In genomic region chr11:43925584-43925983, GRCm38 (mm10) we compare ENCODE assay signal across 23 mouse cellular contexts. TPM values are rescaled to one million over a fixed set of nuclear protein-coding genes. Genes with fewer than 3 reads are reported as not detected.
DNase-seq lines count a peak whose midpoint lies in the region; ATAC-seq and TF ChIP-seq lines count a peak whose summit lies in the region.
"Had no signal": no experiment of that assay in that cellular context is flagged by ENCODE, and none has a peak within 500 bp of the region (broad histone marks: within the 10 kb centered on the region; RNA-seq: fewer than 3 reads in every experiment).

No protein-coding gene starts in this region.

- DNase-seq in forebrain, embryonic 11.5 days (ENCODE audit: low spot score) = no peak
- DNase-seq in heart, adult 8-10 months (ENCODE audit: low spot score) = peak; percentile 32
- DNase-seq in heart, postnatal 0 days (ENCODE audit: low spot score) = peak; percentile 75
- peak; percentile 41 for DNase-seq in retina, embryonic 14.5 days (ENCODE audit: low spot score)
- DNase-seq in liver, embryonic 11.5 days (ENCODE audit: low spot score) = no peak
- DNase-seq: cerebellum, adult 11 months; cerebellum, postnatal 36 days; kidney, adult 18-20 months; kidney, postnatal 36 days; layer of hippocampus, adult 9-11 months; spleen, adult 18-20 months; thymus, adult 2 months had no signal

- H3K36me3 ChIP-seq in forebrain, embryonic 11.5 days (ENCODE audit: control insufficient read depth, insufficient read depth, low read length) = no peaks in the 10 kb centered on the region
- no peaks in the 10 kb centered on the region for H3K36me3 ChIP-seq in forebrain, embryonic 13.5 days (ENCODE audit: poor library complexity, severe bottlenecking)
- H3K36me3 ChIP-seq in heart, embryonic 11.5 days (ENCODE audit: control insufficient read depth, insufficient read depth, low read length) = no peaks in the 10 kb centered on the region
- H3K36me3 ChIP-seq in heart, postnatal 0 days (replicated peaks; ENCODE audit: control insufficient read depth, insufficient read depth, low read length) = no peaks in the 10 kb centered on the region
- no peaks in the 10 kb centered on the region for H3K36me3 ChIP-seq in liver, embryonic 11.5 days (ENCODE audit: control insufficient read depth, insufficient read depth, low read length)
- H3K36me3 ChIP-seq: limb, embryonic 12.5 days; stomach, embryonic 15.5 days had no signal

- TF ChIP-seq EP300 in heart, postnatal 0 days (IDR thresholded peaks at IDR 0.05; ENCODE audit: low read depth) = no peak

- H3K27me3 ChIP-seq in forebrain, embryonic 11.5 days (ENCODE audit: control insufficient read depth, insufficient read depth, low read length) = no peaks in the 10 kb centered on the region
- H3K27me3 ChIP-seq in forebrain, embryonic 13.5 days = no peaks in the 10 kb centered on the region; the same call in 1 of the 2 replicates
- no peaks in the 10 kb centered on the region for H3K27me3 ChIP-seq in heart, embryonic 11.5 days (ENCODE audit: control insufficient read depth, insufficient read depth, low read length)
- no peaks in the 10 kb centered on the region for H3K27me3 ChIP-seq in heart, postnatal 0 days (ENCODE audit: control insufficient read depth, insufficient read depth, low read length)
- H3K27me3 ChIP-seq in liver, embryonic 11.5 days (replicated peaks; ENCODE audit: control insufficient read depth, insufficient read depth, low read length) = no peaks in the 10 kb centered on the region
- H3K27me3 ChIP-seq: limb, embryonic 12.5 days; megakaryocyte, embryonic 14.5 days; stomach, embryonic 15.5 days had no signal

- no peak for TF ChIP-seq CTCF in heart, postnatal 0 days (IDR thresholded peaks at IDR 0.05; ENCODE audit: low read depth)

- no peak overlapping the region for H3K4me2 ChIP-seq in forebrain, embryonic 11.5 days (ENCODE audit: low read depth, low read length, severe bottlenecking)
- H3K4me2 ChIP-seq in forebrain, embryonic 13.5 days = no peak overlapping the region
- no peak overlapping the region for H3K4me2 ChIP-seq in heart, embryonic 11.5 days
- no peak overlapping the region for H3K4me2 ChIP-seq in heart, postnatal 0 days (ENCODE audit: low read depth, low read length)
- H3K4me2 ChIP-seq in liver, embryonic 11.5 days = no peak overlapping the region
- H3K4me2 ChIP-seq: limb, embryonic 12.5 days; stomach, embryonic 15.5 days had no signal

- H3K9me3 ChIP-seq in forebrain, embryonic 11.5 days (ENCODE audit: control insufficient read depth, low read length) = no peaks in the 10 kb centered on the region
- H3K9me3 ChIP-seq in forebrain, embryonic 13.5 days (replicated peaks) = no peaks in the 10 kb centered on the region
- no peaks in the 10 kb centered on the region for H3K9me3 ChIP-seq in heart, embryonic 11.5 days (replicated peaks; ENCODE audit: control insufficient read depth, low read length)
- H3K9me3 ChIP-seq in heart, postnatal 0 days (replicated peaks; ENCODE audit: control insufficient read depth, low read length) = no peaks in the 10 kb centered on the region
- H3K9me3 ChIP-seq in liver, embryonic 11.5 days (ENCODE audit: control insufficient read depth, low read length) = no peaks in the 10 kb centered on the region
- H3K9me3 ChIP-seq: limb, embryonic 12.5 days; megakaryocyte, embryonic 14.5 days; stomach, embryonic 15.5 days had no signal

- ATAC-seq in forebrain, embryonic 11.5 days (replicated peaks; ENCODE audit: low FRiP score) = 0 out of 2 replicates have a peak, but pooled peaks have one; percentile 46
- no peak for ATAC-seq in forebrain, embryonic 13.5 days
- ATAC-seq in heart, embryonic 11.5 days (replicated peaks; ENCODE audit: insufficient number of reproducible peaks, low FRiP score, low TSS enrichment) = no peak; the same call in 1 of the 2 replicates
- peak; percentile 78 for ATAC-seq in heart, postnatal 0 days (ENCODE audit: insufficient read depth, low read depth)
- ATAC-seq in liver, embryonic 11.5 days (replicated peaks; ENCODE audit: low FRiP score) = no peak
- ATAC-seq in megakaryocyte-erythroid progenitor cell, adult 5-6 weeks (replicated peaks; ENCODE audit: low FRiP score, low TSS enrichment, poor library complexity, severe bottlenecking) = no peak
- ATAC-seq: hindbrain, postnatal 0 days; lung, postnatal 0 days had no signal

- no peak overlapping the region for H3K27ac ChIP-seq in forebrain, embryonic 11.5 days (ENCODE audit: low read depth, low read length)
- H3K27ac ChIP-seq in forebrain, embryonic 13.5 days = no peak overlapping the region
- H3K27ac ChIP-seq in heart, embryonic 11.5 days (ENCODE audit: low read depth, low read length) = no peak overlapping the region
- H3K27ac ChIP-seq in heart, postnatal 0 days (ENCODE audit: low read depth) = no peak overlapping the region
- H3K27ac ChIP-seq in liver, embryonic 11.5 days (ENCODE audit: low read depth, low read length) = no peak overlapping the region
- H3K27ac ChIP-seq: hindbrain, postnatal 0 days; limb, embryonic 12.5 days; liver, embryonic 14.5 days; stomach, embryonic 15.5 days had no signal

- no peak overlapping the region for H3K9ac ChIP-seq in forebrain, embryonic 11.5 days (ENCODE audit: low read length)
- no peak overlapping the region; the same call in 1 of the 2 replicates for H3K9ac ChIP-seq in forebrain, embryonic 13.5 days
- H3K9ac ChIP-seq in heart, embryonic 11.5 days (ENCODE audit: low read depth, low read length) = no peak overlapping the region
- H3K9ac ChIP-seq in heart, postnatal 0 days (replicated peaks; ENCODE audit: low read depth, low read length) = no peak overlapping the region
- no peak overlapping the region for H3K9ac ChIP-seq in liver, embryonic 11.5 days (ENCODE audit: low read depth, low read length)
- H3K9ac ChIP-seq: limb, embryonic 12.5 days; liver, embryonic 14.5 days; stomach, embryonic 15.5 days had no signal

- 23% methylated on average over 6 of the region's 6 CpGs for WGBS in forebrain, embryonic 11.5 days
- WGBS in forebrain, embryonic 13.5 days = 16% methylated on average over 6 of the region's 6 CpGs
- 19% methylated on average over 6 of the region's 6 CpGs for WGBS in heart, embryonic 11.5 days (ENCODE audit: insufficient replicate concordance)
- 24% methylated on average over 6 of the region's 6 CpGs for WGBS in heart, postnatal 0 days
- WGBS in liver, embryonic 11.5 days = 51% methylated on average over 6 of the region's 6 CpGs

- no peak overlapping the region for H3K4me3 ChIP-seq in forebrain, embryonic 11.5 days (ENCODE audit: low read depth, low read length)
- H3K4me3 ChIP-seq in forebrain, embryonic 13.5 days = no peak overlapping the region
- no peak overlapping the region for H3K4me3 ChIP-seq in heart, embryonic 11.5 days (ENCODE audit: low read depth, low read length)
- no peak overlapping the region for H3K4me3 ChIP-seq in heart, postnatal 0 days (ENCODE audit: low read depth, low read length)
- H3K4me3 ChIP-seq in liver, embryonic 11.5 days (ENCODE audit: low read depth, low read length) = no peak overlapping the region
- H3K4me3 ChIP-seq: erythroblast, embryonic 14.5 days; limb, embryonic 12.5 days; megakaryocyte, embryonic 14.5 days; stomach, embryonic 15.5 days had no signal

- peaks cover 2% of the 10 kb centered on the region; the same call in 1 of the 2 replicates for H3K4me1 ChIP-seq in forebrain, embryonic 11.5 days (replicated peaks; ENCODE audit: control insufficient read depth, insufficient read depth, low read length)
- peaks cover 11% of the 10 kb centered on the region for H3K4me1 ChIP-seq in forebrain, embryonic 13.5 days
- peaks cover 8% of the 10 kb centered on the region for H3K4me1 ChIP-seq in heart, embryonic 11.5 days (ENCODE audit: control insufficient read depth, insufficient read depth, low read length)
- H3K4me1 ChIP-seq in heart, postnatal 0 days (ENCODE audit: control insufficient read depth, insufficient read depth) = peaks cover 19% of the 10 kb centered on the region
- H3K4me1 ChIP-seq in liver, embryonic 11.5 days (replicated peaks; ENCODE audit: control insufficient read depth, insufficient read depth, low read length) = no peaks in the 10 kb centered on the region
- H3K4me1 ChIP-seq: limb, embryonic 12.5 days; megakaryocyte, embryonic 14.5 days had no signal

RNA-seq across cellular contexts. Expression of gene Adra1b, which starts 24.6 kb away (rescaled TPM):
- 0.15 and 0.40 TPM in 2 replicates for polyA plus RNA-seq in forebrain, embryonic 11.5 days (2014; fragmentation: Nextera tagmentation; extraction: Ambion mirVana)
- 0.28 and 0.38 TPM in 2 replicates for polyA plus RNA-seq in forebrain, embryonic 13.5 days (2015; fragmentation: Nextera tagmentation; extraction: Ambion mirVana)
- 10 to 100 TPM; 37.6 to 48.8 (median 44.3) TPM for total RNA-seq in heart, adult 8-10 months (2022)
- 1.9 and 2.3 TPM in 2 replicates for polyA plus RNA-seq in heart, embryonic 11.5 days (2014; fragmentation: Nextera tagmentation; extraction: Ambion mirVana)
- total RNA-seq in heart, postnatal 0 days (2014; rRNA removed; ENCODE audit: low replicate concordance) = 36.4 and 56.4 TPM in 2 replicates
- 24.5 and 25.1 TPM in 2 replicates for polyA plus RNA-seq in heart, postnatal 0 days (2015; fragmentation: Nextera tagmentation; extraction: Ambion mirVana)
- 0.55 and 1.0 TPM in 2 replicates for polyA plus RNA-seq in liver, embryonic 11.5 days (2014; fragmentation: Nextera tagmentation; extraction: Ambion mirVana)
- total RNA-seq in megakaryocyte-erythroid progenitor cell, adult 5-6 weeks (2014; fragmentation: Nextera tagmentation) = not detected in 2 replicates
- not detected in 2 replicates for total RNA-seq in megakaryocyte-erythroid progenitor cell, adult 5-6 weeks (2017)
- total RNA-seq: MEL had no signal
- polyA plus RNA-seq: erythroblast, embryonic 14.5 days had no signal

Comparison
In these comparisons a context has a peak if more than half of its experiments do, and no peak if none do; other contexts are left out.
1. ATAC-seq: peak in forebrain, embryonic 11.5 days (single experiment) and heart, postnatal 0 days (single experiment); none in forebrain, embryonic 13.5 days (single experiment), heart, embryonic 11.5 days (single experiment), liver, embryonic 11.5 days (single experiment) and megakaryocyte-erythroid progenitor cell, adult 5-6 weeks (single experiment).
2. DNase-seq: peak in heart, adult 8-10 months (single experiment), heart, postnatal 0 days (single experiment) and retina, embryonic 14.5 days (single experiment); none in forebrain, embryonic 11.5 days (single experiment) and liver, embryonic 11.5 days (single experiment).